Mouse (Mus musculus) spleen, postnatal 10 days (tissue): ENCODE measurements around the gene Foxn3.
A peak's percentile ranks its signal among the peaks of the same experiment; 100 is the strongest.

Experiments
- DNase-seq, 2 experiments: peaks; one replicate each; pipeline ENCODE4 v3.0.0; 2021 to 2022; ENCODE audit warnings: low spot score in 2 of 2

Foxn3 gene

DNA sequence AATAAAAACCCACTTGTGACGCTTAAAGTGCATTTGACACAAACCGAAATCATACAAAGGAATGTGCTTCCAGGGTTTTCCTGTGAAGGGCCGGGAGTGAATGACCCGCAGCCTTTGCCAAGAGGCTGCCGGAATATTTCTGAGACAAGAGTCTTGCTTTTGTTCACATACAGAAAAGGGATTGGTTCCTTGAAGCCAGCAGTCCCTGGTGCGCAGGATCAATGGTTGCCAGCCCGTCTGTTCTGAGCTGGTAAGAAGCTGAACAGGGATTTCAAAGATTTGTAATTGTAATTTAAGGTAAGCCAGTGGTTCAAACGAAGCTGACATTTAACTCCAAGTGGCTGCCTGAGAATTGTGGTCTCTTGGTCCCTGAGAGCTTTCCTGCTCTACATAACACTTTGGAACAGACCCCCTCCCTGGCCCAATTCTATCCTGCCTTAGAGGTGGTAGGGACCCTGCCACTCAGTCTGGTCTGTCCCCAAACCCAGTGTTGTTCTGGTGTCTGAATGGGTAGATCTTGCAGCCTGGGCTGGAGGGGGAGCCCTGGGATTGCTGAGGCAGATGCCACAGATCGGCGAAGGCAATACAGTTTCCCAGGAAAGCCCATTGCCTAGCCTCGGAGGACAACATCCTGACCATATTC is 388.3 kb downstream of the Foxn3 start:
- DNase-seq = no peak

DNA sequence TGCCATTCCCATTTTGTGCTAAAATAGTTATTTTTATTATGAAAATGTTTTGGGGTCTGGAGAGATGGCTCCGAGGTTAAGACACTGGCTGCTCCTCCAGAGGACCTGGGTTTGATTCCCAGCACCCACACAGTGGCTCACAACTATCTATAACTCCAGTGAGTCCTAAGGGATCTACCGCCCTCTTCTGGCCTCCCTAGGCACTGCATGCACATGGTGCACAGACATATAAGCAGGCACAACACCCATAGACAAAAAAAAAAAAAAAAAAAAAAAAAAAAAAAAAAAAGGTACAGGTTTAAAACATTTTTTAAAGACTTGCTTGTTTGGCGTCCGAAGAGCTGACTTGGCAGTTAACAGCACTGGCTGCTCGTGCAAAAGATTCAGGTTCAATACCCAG is 391.2 kb downstream of the Foxn3 start:
- DNase-seq = no peak

DNA sequence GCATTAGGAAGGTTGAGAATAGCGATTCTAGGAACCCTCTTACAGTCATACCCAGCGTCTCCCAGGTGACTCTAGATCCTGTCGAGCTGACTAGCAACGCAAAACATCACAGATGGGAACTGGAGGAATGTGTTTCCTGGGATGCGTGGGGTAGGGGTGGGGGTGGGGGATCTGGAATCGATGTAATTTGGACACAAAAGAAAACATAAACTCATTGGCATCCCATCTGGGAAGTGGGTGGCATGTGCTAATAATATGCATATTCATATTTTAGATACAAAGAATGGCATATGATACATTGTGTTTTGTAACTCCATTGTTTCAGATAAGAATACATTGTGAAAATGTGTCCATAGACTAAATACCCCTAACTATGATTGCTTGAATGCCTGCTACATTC is 393.5 kb downstream of the Foxn3 start:
- DNase-seq = no peak

DNA sequence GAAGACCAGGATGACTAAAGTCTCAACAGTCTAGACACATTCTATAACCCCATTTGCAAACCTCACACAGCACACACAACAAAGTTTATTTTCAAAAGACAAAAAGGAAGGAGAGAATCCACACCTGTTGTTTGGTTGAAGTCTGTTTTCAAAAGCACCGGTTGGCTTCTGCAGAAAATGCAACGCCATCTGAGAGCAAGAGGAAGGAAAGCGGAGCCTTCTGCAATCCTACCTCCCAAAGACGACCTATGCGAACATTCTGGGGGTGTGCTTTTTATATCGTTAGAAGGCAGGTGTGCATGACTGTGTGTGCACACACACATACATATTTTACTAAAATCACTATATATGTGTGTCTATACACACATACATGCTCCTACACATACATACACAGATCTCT is 397.3 kb downstream of the Foxn3 start:
- DNase-seq = no peak

DNA sequence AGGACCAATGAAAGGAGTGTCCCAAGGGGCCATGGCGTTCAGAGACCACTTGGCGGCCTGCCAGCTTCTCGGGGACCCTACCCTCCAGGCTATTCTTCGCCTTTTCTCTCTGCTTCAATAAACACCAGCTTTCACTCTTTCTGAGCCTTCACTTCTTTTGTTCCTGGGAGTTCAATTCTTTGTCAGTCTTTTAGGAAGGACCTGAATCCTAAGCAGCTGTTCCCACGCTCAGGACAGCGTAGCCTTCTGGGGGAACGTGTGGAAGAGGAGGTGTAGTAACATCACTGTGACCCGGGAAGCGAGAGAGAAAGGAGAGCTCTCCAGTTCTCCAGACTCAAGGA is 400.1 kb downstream of the Foxn3 start:
- DNase-seq = no peak

DNA sequence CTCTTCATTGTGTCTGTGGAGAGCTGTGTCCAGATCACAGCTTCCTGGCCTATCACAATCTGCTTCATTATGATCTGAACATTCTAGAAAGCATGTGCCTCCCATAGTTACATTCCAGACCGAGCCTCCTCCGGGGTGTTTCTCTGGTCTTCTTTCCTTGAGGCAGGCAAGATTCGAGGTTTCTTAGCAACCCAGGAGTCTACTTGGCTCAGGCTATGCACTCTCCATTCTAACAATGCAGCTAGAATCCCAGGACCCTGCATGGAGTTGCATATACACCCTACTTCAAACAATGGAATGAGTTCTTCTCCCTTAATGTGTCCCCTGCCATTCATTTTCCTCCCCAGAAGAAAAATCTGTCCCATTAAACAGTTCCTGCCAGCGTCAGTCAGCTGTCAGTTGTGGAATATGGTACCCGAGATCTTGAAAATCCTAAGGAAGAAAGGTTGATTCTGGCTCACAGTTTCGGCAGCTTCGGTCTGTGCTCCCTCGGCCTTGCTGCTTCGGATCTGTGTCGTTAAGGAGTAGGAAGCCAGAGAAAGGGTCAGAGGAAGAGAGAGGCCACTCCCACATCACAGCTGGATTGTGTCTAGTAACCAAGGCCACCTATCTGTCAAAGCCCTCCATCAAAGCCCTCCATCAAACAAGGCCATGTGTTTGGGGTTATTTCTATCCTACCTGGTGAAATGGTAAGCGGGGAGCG is 400.6 kb downstream of the Foxn3 start:
- no peak for DNase-seq

DNA sequence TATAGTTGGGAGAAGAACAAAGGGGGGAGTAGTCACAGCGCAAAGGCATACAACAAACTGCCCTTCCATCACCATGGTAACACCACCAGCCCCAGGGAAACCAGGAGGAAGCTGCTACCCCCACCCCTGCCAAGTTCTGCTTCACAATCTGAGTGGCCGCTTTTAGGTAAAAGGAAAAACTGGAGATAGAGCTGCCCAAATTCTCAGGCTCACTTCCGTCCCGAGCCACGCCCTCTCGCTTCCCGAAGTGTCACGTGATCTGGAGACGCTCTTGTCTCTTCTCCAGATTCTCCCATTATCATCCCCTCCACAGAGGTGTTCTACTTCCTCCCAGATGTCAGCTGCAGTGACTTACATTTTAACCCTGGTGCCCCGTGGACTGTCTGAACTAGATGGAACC is 401.2 kb downstream of the Foxn3 start:
- DNase-seq = no peak

DNA sequence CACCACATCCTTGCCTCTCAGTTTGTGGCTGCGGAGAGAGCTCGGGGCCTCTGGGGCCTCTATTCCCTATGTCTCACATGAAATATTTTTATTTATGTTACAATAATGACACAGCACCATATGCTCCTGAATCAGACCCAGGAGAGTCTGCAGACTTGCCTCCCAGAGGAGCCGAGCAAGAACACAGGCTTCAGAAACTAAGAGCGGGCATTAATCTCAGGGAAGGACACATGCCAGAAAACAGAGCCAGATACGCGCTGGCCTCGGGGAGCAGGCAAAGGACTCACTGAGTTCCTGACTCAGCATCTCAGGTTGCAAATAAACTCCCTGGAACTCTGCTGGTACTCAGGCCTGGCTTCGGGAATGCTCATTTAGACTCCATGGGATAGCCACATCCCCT is 403.3 kb downstream of the Foxn3 start:
- no peak for DNase-seq

DNA sequence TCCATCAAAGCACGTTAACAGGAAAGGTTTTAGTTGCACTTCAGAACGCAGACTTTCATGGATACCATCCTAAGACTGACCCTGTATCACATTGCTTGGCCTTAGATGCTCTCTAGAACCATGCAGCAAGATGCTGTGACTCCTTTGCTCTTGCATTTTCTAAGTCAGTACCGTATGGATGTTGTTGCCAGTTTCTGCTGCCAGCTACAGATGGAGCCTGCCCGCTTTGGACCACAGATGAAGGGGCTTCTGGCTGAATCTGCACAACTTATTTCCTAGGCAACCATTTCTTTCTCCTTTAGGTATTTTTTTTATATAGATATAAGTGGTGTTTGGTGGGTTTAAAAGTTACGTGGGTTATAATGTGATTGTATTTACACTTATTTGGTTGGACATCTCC is 407.5 kb downstream of the Foxn3 start:
- DNase-seq = no peak

DNA sequence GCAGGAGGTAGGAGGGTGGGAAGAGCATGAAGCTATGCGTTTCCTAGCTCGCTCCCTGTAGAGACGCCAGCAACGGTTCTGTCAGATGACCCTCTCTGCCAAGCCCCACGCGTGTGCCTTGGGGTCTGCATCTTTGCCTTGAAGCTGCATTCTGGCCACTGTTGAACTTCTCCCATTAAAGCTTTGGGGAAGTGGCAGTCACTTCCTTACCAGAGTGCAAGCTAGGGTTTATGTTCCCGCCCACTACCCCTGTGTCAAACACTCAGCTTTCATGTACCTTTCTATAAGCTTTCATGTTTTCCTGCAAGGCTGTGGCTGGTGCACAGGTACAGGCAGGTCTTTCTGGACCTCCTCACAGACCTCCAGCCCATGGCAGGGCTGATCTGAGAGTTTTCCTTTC is 409.2 kb downstream of the Foxn3 start:
- DNase-seq = no peak

DNA sequence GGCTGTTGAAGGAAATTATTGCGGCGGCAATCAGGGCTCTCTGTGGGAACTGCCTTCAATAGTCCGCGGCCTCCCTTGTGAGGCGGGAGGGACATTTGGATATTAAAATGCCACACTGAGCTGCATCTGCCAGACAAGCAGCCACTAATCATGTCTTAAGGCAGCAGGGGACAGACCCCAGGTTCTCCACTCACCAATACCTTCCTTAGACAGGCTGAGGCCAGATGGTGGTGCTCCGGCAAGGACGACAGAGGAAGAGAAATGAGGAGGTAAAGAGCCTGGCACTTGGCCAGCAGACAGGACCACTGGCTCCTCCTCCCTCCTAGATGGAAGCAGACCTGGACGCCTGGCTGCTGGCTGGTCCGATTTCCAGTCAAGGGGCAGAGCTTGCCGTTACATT is 409.7 kb downstream of the Foxn3 start:
- DNase-seq = no peak

DNA sequence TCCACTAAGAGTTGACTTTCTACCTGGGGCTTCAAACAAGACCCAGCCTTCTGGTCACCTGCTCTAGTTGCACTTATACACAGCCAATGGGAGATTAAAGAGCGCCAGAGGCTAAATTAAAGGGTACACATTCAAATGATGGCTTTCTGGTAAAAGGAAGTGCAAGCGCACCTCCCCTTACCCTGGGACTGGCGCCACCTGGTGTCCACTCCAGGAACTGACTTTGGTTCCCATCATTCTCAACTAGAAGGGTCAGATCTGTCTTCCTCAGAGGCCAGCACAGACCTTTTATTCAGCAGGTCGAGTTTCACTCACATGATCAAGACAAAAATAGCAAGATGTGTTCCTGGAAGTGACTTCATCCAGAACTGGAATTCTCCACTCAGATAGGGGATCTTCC is 413.3 kb downstream of the Foxn3 start:
- DNase-seq = peak; percentile 58 to 79

DNA sequence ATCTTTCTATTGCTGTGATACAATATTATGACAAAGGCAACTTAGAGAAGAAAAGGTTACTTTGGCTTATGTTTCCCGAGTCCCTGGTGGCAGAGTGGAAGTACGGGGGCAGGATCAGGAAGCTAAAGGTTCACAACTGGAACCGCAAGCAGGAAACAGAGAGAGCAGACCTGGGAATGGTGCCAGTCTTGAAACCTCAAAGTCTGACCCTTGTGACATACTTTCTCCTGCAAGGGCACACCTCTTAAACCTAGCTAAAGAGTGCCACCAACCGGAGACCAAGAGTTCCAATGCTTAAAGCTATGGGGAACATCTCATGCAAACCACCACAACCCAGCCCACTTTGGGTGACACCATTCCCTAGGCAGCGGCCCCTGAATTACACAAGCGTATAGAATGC is 414.2 kb downstream of the Foxn3 start:
- DNase-seq = no peak
